Mouse (Mus musculus) cerebellum, adult 18-20 months (tissue): Measurements from ENCODE around the gene Ssc4d.

Source experiments
- DNase-seq, 2 experiments: peaks; one replicate each; pipeline ENCODE4 v3.0.0; 2021

The Ssc4d gene

GRCm38 (mm10) chr5:135974365-135974764, at the start of gene Ssc4d:
Ssc4d (minus strand) TSS chr5:135974531.
- DNase-seq, result no peak

- DNase-seq, result no peak
Measured at GRCm38 (mm10) chr5:136019907-136020306, 45.6 kb upstream of the Ssc4d start.

GRCm38 (mm10) chr5:136018726-136019125, 44.4 kb upstream of the Ssc4d start:
- DNase-seq, result no peak

- DNase-seq, result no peak
Measured at GRCm38 (mm10) chr5:136017262-136017661, 42.9 kb upstream of the Ssc4d start.

- peak in 1 of 2 experiments; percentile 20 for DNase-seq
Measured at GRCm38 (mm10) chr5:136016014-136016876, 41.9 kb upstream of the Ssc4d start.

GRCm38 (mm10) chr5:136015586-136015985, 41.3 kb upstream of the Ssc4d start:
- DNase-seq, result no peak

- DNase-seq, result no peak
Measured at GRCm38 (mm10) chr5:136014877-136015276, 40.5 kb upstream of the Ssc4d start.

GRCm38 (mm10) chr5:136007745-136008144, 33.4 kb upstream of the Ssc4d start:
- no peak for DNase-seq

- no peak for DNase-seq
Measured at GRCm38 (mm10) chr5:136004537-136004936, 30.2 kb upstream of the Ssc4d start.

GRCm38 (mm10) chr5:136002751-136003151, 28.4 kb upstream of the Ssc4d start:
- no peak for DNase-seq

GRCm38 (mm10) chr5:136002325-136002724, 28.0 kb upstream of the Ssc4d start:
- DNase-seq, result no peak

- no peak for DNase-seq
Measured at GRCm38 (mm10) chr5:136001222-136001621, 26.9 kb upstream of the Ssc4d start.

GRCm38 (mm10) chr5:135996162-135996561, 21.8 kb upstream of the Ssc4d start:
- no peak for DNase-seq

GRCm38 (mm10) chr5:135994725-135995687, 20.7 kb upstream of the Ssc4d start, which contains the start of gene Dtx2:
Dtx2 (plus strand) TSS chr5:135994800.
- DNase-seq, result peak; percentile 89 to 94

GRCm38 (mm10) chr5:135994335-135994724, 20.0 kb upstream of the Ssc4d start:
- DNase-seq, result peak in 1 of 2 experiments; percentile 14

- no peak for DNase-seq
Measured at GRCm38 (mm10) chr5:135993381-135993965, 19.1 kb upstream of the Ssc4d start.

- DNase-seq, result no peak
Measured at GRCm38 (mm10) chr5:135990601-135991000, 16.3 kb upstream of the Ssc4d start.

- DNase-seq, result no peak
Measured at GRCm38 (mm10) chr5:135987248-135987647, 12.9 kb upstream of the Ssc4d start.

GRCm38 (mm10) chr5:135984546-135985044, 10.3 kb upstream of the Ssc4d start:
- no peak for DNase-seq

GRCm38 (mm10) chr5:135982398-135982797, 8.1 kb upstream of the Ssc4d start:
- peak; percentile 71 to 80 for DNase-seq

- no peak for DNase-seq
Measured at GRCm38 (mm10) chr5:135979904-135980303, 5.6 kb upstream of the Ssc4d start, which contains the start of gene Zp3. Zp3 (plus strand) TSS chr5:135980099.

GRCm38 (mm10) chr5:135979381-135979780, 5.0 kb upstream of the Ssc4d start:
- no peak for DNase-seq
